In the genomic region with DNA sequence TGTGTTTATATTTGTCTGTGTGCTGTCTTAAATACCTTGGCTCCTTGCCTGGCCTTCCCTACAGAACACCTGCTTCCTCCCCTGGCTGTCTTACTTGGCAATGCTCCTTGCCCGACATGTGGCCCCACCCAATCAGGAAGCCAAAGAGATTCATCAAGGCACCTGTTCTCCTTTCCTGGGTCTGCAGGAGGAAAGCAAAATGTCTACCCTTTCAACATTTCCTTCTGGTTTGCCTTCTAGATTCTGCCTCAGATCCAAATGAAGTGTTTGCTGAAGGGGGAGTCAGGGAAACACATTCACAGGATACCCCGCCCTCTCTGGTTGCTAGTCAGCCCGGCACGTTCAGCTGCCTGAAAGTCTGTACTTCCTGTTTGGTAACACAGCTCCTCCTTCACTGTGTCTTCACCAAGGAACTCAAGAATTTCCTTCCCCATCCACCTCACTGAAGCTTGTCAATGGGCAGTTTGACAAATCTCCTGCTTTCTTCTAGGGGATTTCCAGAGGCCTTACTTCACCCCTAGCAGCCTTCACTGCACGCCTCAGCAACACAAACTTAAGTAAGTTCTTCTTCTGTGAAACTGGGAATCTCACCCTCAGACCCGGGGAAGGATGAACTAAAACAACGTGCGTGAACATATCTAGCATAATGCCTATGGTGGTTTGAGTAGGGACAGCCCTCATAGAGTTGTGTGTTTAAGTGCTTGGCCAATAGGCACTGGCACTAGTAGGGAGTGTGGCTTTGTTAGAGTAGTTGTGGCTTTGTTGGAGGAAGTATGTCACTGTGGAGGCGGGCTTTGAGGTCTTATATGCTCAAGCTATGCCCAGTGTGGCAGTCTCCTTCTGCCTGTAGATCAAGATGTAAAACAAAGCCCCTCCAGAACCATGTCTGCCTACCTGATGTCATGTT, we compare ENCODE assay signal across 10 mouse cellular contexts. TPM values are rescaled to one million over a fixed set of nuclear protein-coding genes. Genes with fewer than 3 reads are reported as not detected.
A peak's percentile ranks its signal among the peaks of the same experiment; 100 is the strongest.
DNase-seq lines count a peak whose midpoint lies in the region; TF ChIP-seq lines count a peak whose summit lies in the region.
"Had no signal": no experiment of that assay in that cellular context is flagged by ENCODE, and none has a peak within 500 bp of the region (broad histone marks: within the 10 kb centered on the region; RNA-seq: fewer than 3 reads in every experiment).

No protein-coding gene starts in this region.

- TF ChIP-seq CTCF in left cerebral cortex, adult 2 months (IDR thresholded peaks at IDR 0.05), result no peak

- H3K27me3 ChIP-seq in megakaryocyte, embryonic 14.5 days (replicated peaks), result peaks cover 2% of the 10 kb centered on the region
- H3K27me3 ChIP-seq: embryonic facial prominence, embryonic 12.5 days; neural tube, embryonic 12.5 days had no signal

- H3K36me3 ChIP-seq in megakaryocyte, embryonic 14.5 days (replicated peaks; ENCODE audit: low read length), result peaks cover 11% of the 10 kb centered on the region
- H3K36me3 ChIP-seq: embryonic facial prominence, embryonic 12.5 days; neural tube, embryonic 12.5 days had no signal

- H3K4me1 ChIP-seq in megakaryocyte, embryonic 14.5 days, result peaks cover 39% of the 10 kb centered on the region
- H3K4me1 ChIP-seq: embryonic facial prominence, embryonic 12.5 days; neural tube, embryonic 12.5 days had no signal

- H3K27ac ChIP-seq in left cerebral cortex, adult 2 months, result no peak overlapping the region
- H3K27ac ChIP-seq: embryonic facial prominence, embryonic 12.5 days; neural tube, embryonic 12.5 days had no signal

- H3K9me3 ChIP-seq in megakaryocyte, embryonic 14.5 days, result peaks cover 25% of the 10 kb centered on the region
- H3K9me3 ChIP-seq: embryonic facial prominence, embryonic 12.5 days; neural tube, embryonic 12.5 days had no signal

- intact Hi-C loops in left cerebral cortex, adult 2 months (cut with DNase I), result no loop called here

- peak; percentile 34 for DNase-seq in urinary bladder, postnatal 14 days (ENCODE audit: low spot score)
- no peak for DNase-seq in urinary bladder, adult 2 months (ENCODE audit: low spot score)
- DNase-seq in cerebellum, postnatal 10 days, result peak; percentile 73 to 75
- peak; percentile 44 to 48 for DNase-seq in kidney, adult 8-10 months
- DNase-seq in frontal cortex, postnatal 25 days (ENCODE audit: low spot score in 2 of 2), result no peak
- DNase-seq in frontal cortex, postnatal 10 days (ENCODE audit: low spot score in 2 of 2), result no peak
- DNase-seq in left cerebral cortex, adult 2 months (ENCODE audit: extremely low spot score in 1 of 2, low spot score in 2 of 2), result no peak

- H3K4me3 ChIP-seq in megakaryocyte, embryonic 14.5 days (replicated peaks), result peak overlapping the region; percentile 44
- no peak overlapping the region for H3K4me3 ChIP-seq in left cerebral cortex, adult 2 months
- H3K4me3 ChIP-seq: embryonic facial prominence, embryonic 12.5 days; neural tube, embryonic 12.5 days had no signal

RNA-seq across cellular contexts. Expression of gene Stard5, which starts 27.7 kb away (rescaled TPM):
- polyA plus RNA-seq in urinary bladder, adult 2 months (2012; rRNA removed), result 47.2 and 48.8 TPM in 2 replicates
- polyA plus RNA-seq in megakaryocyte, embryonic 14.5 days (2012; ENCODE audit: insufficient read depth, low replicate concordance), result 0.57 TPM in 1 of 2 replicates, not detected in the other
- total RNA-seq in left cerebral cortex, adult 2 months (2021), result 1 to 10 TPM; 6.8 to 7.4 TPM

Comparison
In these comparisons a context has a peak if more than half of its experiments do, and no peak if none do; other contexts are left out.
1. DNase-seq: peak in urinary bladder, postnatal 14 days (single experiment), cerebellum, postnatal 10 days (2 of 2) and kidney, adult 8-10 months (2 of 2); none in urinary bladder, adult 2 months (single experiment), frontal cortex, postnatal 25 days (0 of 2), frontal cortex, postnatal 10 days (0 of 2) and left cerebral cortex, adult 2 months (0 of 2).
2. RNA of gene Stard5, which starts 27.7 kb away (polyA plus RNA-seq): 47.2 to 48.8 TPM in urinary bladder, adult 2 months; 0.57 TPM in megakaryocyte, embryonic 14.5 days; every median in the first group is over 10 times any median in the second.